Mouse (Mus musculus): ENCODE results near the gene Olfr90.

- no peak for TF ChIP-seq CTCF (IDR thresholded peaks at IDR 0.05)
- TF ChIP-seq EP300 (IDR thresholded peaks at IDR 0.05), result no peak
Measured at GRCm38 (mm10) chr17:37047332-37047976, 40.8 kb downstream of the Olfr90 start.

Data from lung, postnatal 0 days (tissue).